Mouse (Mus musculus) heart, adult 11 months (tissue): ENCODE measurements around the gene Bcor.

Source experiments
- DNase-seq: peaks from one replicate; pipeline ENCODE4 v3.0.0; 2022

Gene Bcor

GRCm38 (mm10) chrX:12159981-12160656, at the start of gene Bcor:
TSS of gene Bcor (minus strand) at chrX:12160355.
- DNase-seq = peak; percentile 98

GRCm38 (mm10) chrX:12202951-12203350, 42.8 kb upstream of the Bcor start:
- DNase-seq = no peak

- no peak for DNase-seq
Measured at GRCm38 (mm10) chrX:12201111-12201510, 41.0 kb upstream of the Bcor start.

- peak; percentile 95 for DNase-seq
Measured at GRCm38 (mm10) chrX:12195234-12195919, 35.2 kb upstream of the Bcor start.

- peak; percentile 91 for DNase-seq
Measured at GRCm38 (mm10) chrX:12192343-12192742, 32.2 kb upstream of the Bcor start.

GRCm38 (mm10) chrX:12189511-12189910, 29.4 kb upstream of the Bcor start:
- DNase-seq = peak; percentile 93

GRCm38 (mm10) chrX:12175198-12175960, 15.2 kb upstream of the Bcor start:
- no peak for DNase-seq

GRCm38 (mm10) chrX:12170128-12170527, 10.0 kb upstream of the Bcor start:
- DNase-seq = peak; percentile 81

- DNase-seq = peak; percentile 98
Measured at GRCm38 (mm10) chrX:12164591-12165529, 4.7 kb upstream of the Bcor start.

- DNase-seq = no peak
Measured at GRCm38 (mm10) chrX:12159534-12159881, 647 bp downstream of the Bcor start.

- peak; percentile 98 for DNase-seq
Measured at GRCm38 (mm10) chrX:12158821-12159533, 1.2 kb downstream of the Bcor start.

- DNase-seq = peak; percentile 97
Measured at GRCm38 (mm10) chrX:12158244-12158820, 1.8 kb downstream of the Bcor start.

- DNase-seq = peak; percentile 97
Measured at GRCm38 (mm10) chrX:12157331-12157930, 2.7 kb downstream of the Bcor start.

- DNase-seq = peak; percentile 97
Measured at GRCm38 (mm10) chrX:12155842-12156291, 4.3 kb downstream of the Bcor start.

GRCm38 (mm10) chrX:12155068-12155840, 4.9 kb downstream of the Bcor start:
- no peak for DNase-seq

- DNase-seq = no peak
Measured at GRCm38 (mm10) chrX:12153141-12154095, 6.7 kb downstream of the Bcor start.

- DNase-seq = no peak
Measured at GRCm38 (mm10) chrX:12151996-12152904, 7.9 kb downstream of the Bcor start.
